Mouse (Mus musculus): Measurements from ENCODE around the gene Agap1.

Gene Agap1

GRCm38 (mm10) chr1:89671110-89671787, 216.6 kb downstream of the Agap1 start:
- no peak for DNase-seq

- no peak for DNase-seq
These were observed 218.5 kb downstream of the Agap1 start for GRCm38 (mm10) chr1:89673071-89673470.

- DNase-seq, result no peak
These were observed 219.1 kb downstream of the Agap1 start for GRCm38 (mm10) chr1:89673686-89674085.

- DNase-seq, result no peak
These were observed 220.1 kb downstream of the Agap1 start for GRCm38 (mm10) chr1:89674681-89675080.

GRCm38 (mm10) chr1:89676411-89676810, 221.8 kb downstream of the Agap1 start:
- DNase-seq, result peak; percentile 85 to 91

GRCm38 (mm10) chr1:89680673-89681072, 226.1 kb downstream of the Agap1 start:
- no peak for DNase-seq

- no peak for DNase-seq
These were observed 234.3 kb downstream of the Agap1 start for GRCm38 (mm10) chr1:89688914-89689313.

GRCm38 (mm10) chr1:89689544-89690212, 235.1 kb downstream of the Agap1 start:
- DNase-seq, result no peak

GRCm38 (mm10) chr1:89691096-89691495, 236.5 kb downstream of the Agap1 start:
- DNase-seq, result no peak

GRCm38 (mm10) chr1:89692420-89692819, 237.8 kb downstream of the Agap1 start:
- no peak for DNase-seq

GRCm38 (mm10) chr1:89694916-89695315, 240.3 kb downstream of the Agap1 start:
- no peak for DNase-seq

GRCm38 (mm10) chr1:89697241-89697640, 242.6 kb downstream of the Agap1 start:
- no peak for DNase-seq

- no peak for DNase-seq
These were observed 245.6 kb downstream of the Agap1 start for GRCm38 (mm10) chr1:89700166-89700565.

- no peak for DNase-seq
These were observed 246.6 kb downstream of the Agap1 start for GRCm38 (mm10) chr1:89701162-89701730.

- DNase-seq, result no peak
These were observed 248.7 kb downstream of the Agap1 start for GRCm38 (mm10) chr1:89703294-89703693.

- peak; percentile 48 to 55 for DNase-seq
These were observed 251.1 kb downstream of the Agap1 start for GRCm38 (mm10) chr1:89705670-89706069.

GRCm38 (mm10) chr1:89706862-89707261, 252.3 kb downstream of the Agap1 start:
- no peak for DNase-seq

GRCm38 (mm10) chr1:89707756-89708480, 253.3 kb downstream of the Agap1 start:
- DNase-seq, result no peak

- DNase-seq, result no peak
These were observed 255.2 kb downstream of the Agap1 start for GRCm38 (mm10) chr1:89709824-89710223.

GRCm38 (mm10) chr1:89713681-89714080, 259.1 kb downstream of the Agap1 start:
- no peak for DNase-seq

GRCm38 (mm10) chr1:89714165-89714980, 259.8 kb downstream of the Agap1 start:
- DNase-seq, result no peak

- DNase-seq, result no peak
These were observed 261.6 kb downstream of the Agap1 start for GRCm38 (mm10) chr1:89716234-89716633.

- no peak for DNase-seq
These were observed 262.5 kb downstream of the Agap1 start for GRCm38 (mm10) chr1:89717100-89717499.

Data from cerebellum, postnatal 25 days (tissue).